Mouse (Mus musculus): ENCODE results near the gene Defb36. TPM values are rescaled to one million over a fixed set of nuclear protein-coding genes. Genes with fewer than 3 reads are reported as not detected.

The Defb36 gene
- polyA plus RNA-seq, 1 experiment from 2014 or later, result not detected

DNA sequence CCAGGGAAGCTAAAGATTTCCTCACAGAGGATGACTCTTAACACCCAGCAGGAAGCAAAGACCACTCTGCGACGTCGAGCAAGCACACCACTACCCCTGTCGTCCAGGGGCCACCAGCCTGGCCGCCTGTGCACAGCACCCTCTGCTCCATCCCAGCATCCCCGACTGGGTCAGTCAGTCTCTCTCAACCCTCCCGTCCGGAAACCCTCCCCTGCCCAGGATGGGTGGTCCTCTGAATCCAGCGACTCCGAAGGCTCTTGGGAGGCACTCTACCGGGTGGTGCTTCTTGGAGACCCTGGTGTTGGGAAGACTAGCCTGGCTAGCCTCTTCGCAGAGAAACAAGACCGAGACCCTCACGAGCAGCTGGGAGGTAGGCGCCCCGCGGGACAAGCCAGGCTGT is 23.9 kb downstream of the Defb36 start:
- H3K9ac ChIP-seq, result no peak overlapping the region
- no peak overlapping the region for H3K27ac ChIP-seq
- no peak overlapping the region for H3K4me3 ChIP-seq (replicated peaks; ENCODE audit: low read length)
- peaks cover 4% of the 10 kb centered on the region for H3K4me1 ChIP-seq (replicated peaks; ENCODE audit: control insufficient read depth, insufficient read depth, low read length)
- peaks cover 34% of the 10 kb centered on the region for H3K27me3 ChIP-seq (ENCODE audit: control insufficient read depth, insufficient read depth, low read length)
- no peaks in the 10 kb centered on the region for H3K9me3 ChIP-seq (ENCODE audit: control insufficient read depth, low read length)
- 40% methylated on average over 17 of the region's 17 CpGs for WGBS
- no peaks in the 10 kb centered on the region for H3K36me3 ChIP-seq (replicated peaks; ENCODE audit: control insufficient read depth, insufficient read depth)
- ATAC-seq (ENCODE audit: low FRiP score), result no peak
- no peak overlapping the region for H3K4me2 ChIP-seq (replicated peaks)
- DNase-seq (ENCODE audit: low spot score), result no peak

DNA sequence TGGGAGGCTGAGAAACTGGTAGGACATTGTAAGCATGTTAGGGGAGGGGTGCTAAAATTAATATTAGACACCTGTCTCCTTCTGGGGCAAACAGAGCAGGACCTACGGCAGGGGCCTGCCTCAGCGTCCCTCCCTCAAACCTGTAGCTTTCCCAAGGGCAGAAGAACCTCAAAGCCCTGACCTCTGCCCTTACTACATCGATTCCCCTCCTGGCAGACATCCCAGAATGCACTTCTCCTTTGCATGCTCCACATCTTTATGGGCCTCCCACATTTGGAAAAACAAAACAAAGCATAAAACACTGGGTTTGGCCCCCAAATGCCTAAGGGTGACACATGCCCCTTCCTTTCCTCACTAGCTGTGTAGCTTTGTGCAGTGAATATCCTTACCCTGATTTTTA is 25.1 kb downstream of the Defb36 start:
- no peak overlapping the region for H3K27ac ChIP-seq
- H3K36me3 ChIP-seq (replicated peaks; ENCODE audit: control insufficient read depth, insufficient read depth), result no peaks in the 10 kb centered on the region
- no peak overlapping the region for H3K4me3 ChIP-seq (replicated peaks; ENCODE audit: low read length)
- DNase-seq (ENCODE audit: low spot score), result no peak
- H3K4me1 ChIP-seq (replicated peaks; ENCODE audit: control insufficient read depth, insufficient read depth, low read length), result peaks cover 4% of the 10 kb centered on the region
- no peak for ATAC-seq (ENCODE audit: low FRiP score)
- H3K4me2 ChIP-seq (replicated peaks), result no peak overlapping the region
- H3K9ac ChIP-seq, result no peak overlapping the region
- WGBS, result 58% methylated on average over 3 of the region's 3 CpGs
- no peaks in the 10 kb centered on the region for H3K9me3 ChIP-seq (ENCODE audit: control insufficient read depth, low read length)
- peaks cover 34% of the 10 kb centered on the region for H3K27me3 ChIP-seq (ENCODE audit: control insufficient read depth, insufficient read depth, low read length)

DNA sequence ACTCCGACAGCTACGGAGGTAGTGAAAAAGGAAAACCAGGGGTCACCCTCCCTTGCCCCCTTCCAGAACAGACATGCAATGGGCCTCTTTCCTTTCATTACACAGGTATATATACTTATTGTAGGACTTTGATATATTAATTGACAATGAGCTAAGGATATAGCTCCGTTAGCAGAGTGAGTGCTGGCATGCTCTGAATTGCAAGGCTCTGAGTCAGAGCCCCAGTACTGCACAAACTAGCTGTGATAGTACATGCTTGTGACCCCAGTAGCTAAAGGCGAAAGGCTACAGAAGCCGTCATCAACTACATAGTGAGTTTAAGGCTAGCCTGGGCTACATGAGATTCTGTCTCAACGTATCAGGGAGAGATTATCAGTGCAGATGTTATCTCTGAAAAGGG is 25.8 kb downstream of the Defb36 start:
- Histone ChIP-seq H3K27me3 (ENCODE audit: control insufficient read depth, insufficient read depth, low read length) (peaks cover 34% of the 10 kb centered on the region), H3K4me2 (replicated peaks) (no peak overlapping the region), H3K4me3 (replicated peaks; ENCODE audit: low read length) (no peak overlapping the region), H3K4me1 (replicated peaks; ENCODE audit: control insufficient read depth, insufficient read depth, low read length) (peaks cover 4% of the 10 kb centered on the region), H3K27ac (no peak overlapping the region), H3K36me3 (replicated peaks; ENCODE audit: control insufficient read depth, insufficient read depth) (no peaks in the 10 kb centered on the region), H3K9me3 (ENCODE audit: control insufficient read depth, low read length) (no peaks in the 10 kb centered on the region), H3K9ac (no peak overlapping the region)
- DNase-seq (ENCODE audit: low spot score) (no peak), ATAC-seq (ENCODE audit: low FRiP score) (no peak)
- WGBS, result 87% methylated on average over 6 of the region's 6 CpGs

DNA sequence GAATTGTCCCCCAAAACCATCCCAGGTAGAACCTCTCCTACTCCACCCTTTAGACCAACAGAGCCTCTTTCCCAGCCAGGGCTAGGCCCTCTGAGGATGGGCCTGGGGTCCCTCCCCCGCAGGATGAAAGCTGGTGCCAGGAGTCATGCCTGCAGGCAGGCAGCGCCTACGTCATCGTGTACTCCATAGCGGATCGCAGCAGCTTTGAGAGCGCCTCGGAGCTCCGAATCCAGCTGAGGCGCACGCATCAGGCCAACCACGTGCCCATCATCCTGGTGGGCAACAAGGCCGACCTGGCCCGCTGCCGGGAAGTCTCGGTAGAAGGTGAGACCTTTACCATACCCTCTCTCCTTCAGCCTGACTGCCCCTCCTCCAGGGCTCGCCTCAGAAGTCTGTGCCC is 29.2 kb downstream of the Defb36 start:
- H3K9ac ChIP-seq, result no peak overlapping the region; the same call in 1 of the 2 replicates
- H3K27ac ChIP-seq, result no peak overlapping the region
- no peaks in the 10 kb centered on the region for H3K36me3 ChIP-seq (replicated peaks; ENCODE audit: control insufficient read depth, insufficient read depth)
- H3K4me2 ChIP-seq (replicated peaks), result peak overlapping the region; percentile 28; the same call in 1 of the 2 replicates
- H3K4me1 ChIP-seq (replicated peaks; ENCODE audit: control insufficient read depth, insufficient read depth, low read length), result no peaks in the 10 kb centered on the region
- DNase-seq (ENCODE audit: low spot score), result no peak
- peaks cover 6% of the 10 kb centered on the region for H3K27me3 ChIP-seq (ENCODE audit: control insufficient read depth, insufficient read depth, low read length)
- WGBS, result 56% methylated on average over 17 of the region's 17 CpGs
- H3K4me3 ChIP-seq (replicated peaks; ENCODE audit: low read length), result no peak overlapping the region
- no peaks in the 10 kb centered on the region for H3K9me3 ChIP-seq (ENCODE audit: control insufficient read depth, low read length)
- ATAC-seq (ENCODE audit: low FRiP score), result no peak

DNA sequence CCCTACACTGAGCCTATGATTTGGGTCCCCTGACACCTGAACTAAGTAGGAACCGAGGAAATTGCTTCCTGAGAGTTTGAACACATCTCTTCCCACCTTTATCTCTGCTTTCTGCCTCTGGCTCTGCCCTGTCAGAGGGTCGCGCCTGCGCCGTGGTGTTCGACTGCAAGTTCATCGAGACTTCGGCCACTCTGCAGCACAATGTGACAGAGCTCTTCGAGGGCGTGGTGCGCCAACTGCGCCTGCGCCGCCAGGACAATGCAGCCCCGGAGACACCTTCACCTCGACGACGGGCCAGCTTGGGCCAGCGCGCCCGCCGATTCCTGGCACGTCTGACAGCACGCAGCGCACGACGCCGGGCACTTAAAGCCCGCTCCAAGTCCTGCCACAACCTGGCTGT is 30.2 kb downstream of the Defb36 start:
- H3K36me3 ChIP-seq (replicated peaks; ENCODE audit: control insufficient read depth, insufficient read depth), result no peaks in the 10 kb centered on the region
- H3K27me3 ChIP-seq (ENCODE audit: control insufficient read depth, insufficient read depth, low read length), result no peaks in the 10 kb centered on the region
- DNase-seq (ENCODE audit: low spot score) (no peak), ATAC-seq (ENCODE audit: low FRiP score) (no peak)
- no peaks in the 10 kb centered on the region for H3K9me3 ChIP-seq (ENCODE audit: control insufficient read depth, low read length)
- 79% methylated on average over 29 of the region's 29 CpGs for WGBS
- H3K9ac ChIP-seq, result no peak overlapping the region
- no peak overlapping the region for H3K4me2 ChIP-seq (replicated peaks)
- no peak overlapping the region for H3K4me3 ChIP-seq (replicated peaks; ENCODE audit: low read length)
- H3K4me1 ChIP-seq (replicated peaks; ENCODE audit: control insufficient read depth, insufficient read depth, low read length), result 0 out of 2 replicates have a peak, but pooled peaks cover 4% of the 10 kb centered on the region
- H3K27ac ChIP-seq, result no peak overlapping the region

DNA sequence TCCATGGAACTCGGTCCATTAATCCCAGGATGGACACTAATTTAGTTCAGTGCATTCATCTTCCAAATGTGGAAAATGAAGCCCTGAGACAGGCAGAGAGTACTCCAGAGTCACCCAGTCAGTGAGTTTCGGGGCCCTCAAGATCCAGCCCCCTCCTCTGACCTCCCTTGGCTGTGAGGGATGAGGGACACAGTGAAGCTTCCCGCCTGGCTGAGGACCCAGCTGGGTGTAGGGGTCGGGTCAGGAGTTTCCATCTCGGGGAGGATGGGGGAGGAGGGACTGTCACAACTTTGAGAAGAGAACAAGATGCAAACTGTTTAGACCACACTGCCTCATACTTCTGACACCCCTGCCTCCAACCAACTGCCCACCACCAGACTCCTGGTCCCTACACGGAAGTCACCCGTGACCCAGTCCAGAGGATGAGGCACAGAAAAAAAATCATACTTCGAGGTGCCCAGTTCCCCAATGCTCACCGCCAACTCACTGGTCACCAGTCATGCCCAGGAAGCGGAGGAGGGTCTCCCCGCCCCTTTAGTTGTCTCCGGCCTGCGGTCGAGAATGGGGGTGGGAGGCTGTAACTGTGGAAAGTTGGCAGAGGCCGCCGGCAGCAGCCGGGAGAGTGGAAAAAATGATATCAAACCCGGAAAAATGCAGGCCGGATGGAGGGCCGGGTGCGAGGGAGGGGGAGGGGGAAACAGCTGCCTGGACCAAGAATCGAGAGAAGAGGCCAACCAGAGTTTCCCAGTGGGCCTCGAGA is 32.3 kb downstream of the Defb36 start:
- Histone ChIP-seq H3K4me3 (replicated peaks; ENCODE audit: low read length) (no peak overlapping the region), H3K4me2 (replicated peaks) (no peak overlapping the region), H3K27ac (no peak overlapping the region), H3K27me3 (ENCODE audit: control insufficient read depth, insufficient read depth, low read length) (no peaks in the 10 kb centered on the region), H3K9ac (no peak overlapping the region), H3K9me3 (ENCODE audit: control insufficient read depth, low read length) (no peaks in the 10 kb centered on the region), H3K36me3 (replicated peaks; ENCODE audit: control insufficient read depth, insufficient read depth) (no peaks in the 10 kb centered on the region), H3K4me1 (replicated peaks; ENCODE audit: control insufficient read depth, insufficient read depth, low read length) (0 out of 2 replicates have a peak, but pooled peaks cover 11% of the 10 kb centered on the region)
- 70% methylated on average over 23 of the region's 23 CpGs for WGBS
- no peak for DNase-seq (ENCODE audit: low spot score)
- ATAC-seq (ENCODE audit: low FRiP score), result no peak

DNA sequence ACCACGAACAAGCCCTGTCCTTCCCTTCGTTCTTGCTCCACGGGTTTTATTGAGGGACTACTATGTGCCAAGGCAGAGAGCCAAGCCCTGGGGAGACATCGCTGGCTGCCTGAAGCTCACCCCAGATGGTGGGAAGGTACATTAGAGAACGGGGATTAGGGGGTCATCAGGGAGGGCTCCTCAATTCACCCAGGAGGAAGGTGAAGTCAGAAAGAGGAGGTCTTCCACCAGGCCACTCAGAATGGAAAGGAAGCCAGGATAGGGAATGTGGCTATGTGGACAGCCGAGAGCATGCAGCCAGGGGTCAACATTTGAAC is 32.8 kb downstream of the Defb36 start:
- no peaks in the 10 kb centered on the region for H3K27me3 ChIP-seq (ENCODE audit: control insufficient read depth, insufficient read depth, low read length)
- WGBS, result 87% methylated on average over 6 of the region's 6 CpGs
- H3K27ac ChIP-seq, result no peak overlapping the region
- no peak overlapping the region for H3K4me3 ChIP-seq (replicated peaks; ENCODE audit: low read length)
- H3K4me2 ChIP-seq (replicated peaks), result no peak overlapping the region
- H3K36me3 ChIP-seq (replicated peaks; ENCODE audit: control insufficient read depth, insufficient read depth), result no peaks in the 10 kb centered on the region
- no peak overlapping the region for H3K9ac ChIP-seq
- no peaks in the 10 kb centered on the region for H3K9me3 ChIP-seq (ENCODE audit: control insufficient read depth, low read length)
- H3K4me1 ChIP-seq (replicated peaks; ENCODE audit: control insufficient read depth, insufficient read depth, low read length), result 0 out of 2 replicates have a peak, but pooled peaks cover 11% of the 10 kb centered on the region
- ATAC-seq (ENCODE audit: low FRiP score) (no peak), DNase-seq (ENCODE audit: low spot score) (no peak)

DNA sequence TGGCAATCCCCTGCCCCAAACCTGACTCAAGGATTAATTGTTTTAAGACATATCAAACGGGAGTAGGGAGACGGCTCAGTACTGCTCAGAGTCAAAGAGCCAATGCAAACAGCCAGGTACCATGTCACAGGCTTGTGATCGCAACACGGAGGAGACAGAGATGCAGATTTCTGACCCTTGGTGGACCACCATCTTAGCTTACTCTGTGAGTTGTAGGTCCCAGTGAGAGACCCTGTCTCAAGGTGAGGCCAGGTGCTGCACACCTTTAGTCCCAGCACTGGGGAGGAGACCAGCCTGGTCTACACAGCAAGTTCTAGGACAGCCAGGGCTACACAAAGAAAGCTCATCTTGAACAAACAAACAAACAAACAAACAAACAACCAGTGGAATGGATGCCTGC is 33.3 kb downstream of the Defb36 start:
- Histone ChIP-seq H3K9me3 (ENCODE audit: control insufficient read depth, low read length) (no peaks in the 10 kb centered on the region), H3K9ac (no peak overlapping the region), H3K4me1 (replicated peaks; ENCODE audit: control insufficient read depth, insufficient read depth, low read length) (0 out of 2 replicates have a peak, but pooled peaks cover 11% of the 10 kb centered on the region), H3K4me3 (replicated peaks; ENCODE audit: low read length) (no peak overlapping the region), H3K27me3 (ENCODE audit: control insufficient read depth, insufficient read depth, low read length) (no peaks in the 10 kb centered on the region), H3K36me3 (replicated peaks; ENCODE audit: control insufficient read depth, insufficient read depth) (no peaks in the 10 kb centered on the region), H3K27ac (no peak overlapping the region), H3K4me2 (replicated peaks) (no peak overlapping the region)
- DNase-seq (ENCODE audit: low spot score) (no peak), ATAC-seq (ENCODE audit: low FRiP score) (no peak)
- 92% methylated on average over 4 of the region's 4 CpGs for WGBS

DNA sequence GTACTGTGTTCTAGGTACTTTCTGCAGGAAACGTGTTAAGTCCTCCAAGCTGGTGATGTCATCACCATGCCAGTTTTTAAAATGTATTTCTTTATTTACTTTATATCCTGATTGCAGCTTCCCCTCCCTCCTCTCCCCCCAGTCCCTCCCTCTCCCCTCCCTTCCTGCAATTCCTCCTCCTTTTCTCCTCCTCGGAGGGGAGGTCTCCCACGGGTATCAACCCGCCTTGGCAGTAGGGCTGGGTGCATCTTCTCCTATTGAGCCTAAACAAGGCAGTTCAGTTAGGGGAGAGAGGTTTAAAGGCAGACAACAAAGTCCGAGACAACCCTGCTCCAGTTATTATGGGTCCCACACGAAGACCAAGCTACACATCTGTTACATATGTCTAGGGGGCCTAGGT is 34.7 kb downstream of the Defb36 start:
- Histone ChIP-seq H3K36me3 (replicated peaks; ENCODE audit: control insufficient read depth, insufficient read depth) (no peaks in the 10 kb centered on the region), H3K9me3 (ENCODE audit: control insufficient read depth, low read length) (no peaks in the 10 kb centered on the region), H3K4me2 (replicated peaks) (no peak overlapping the region), H3K4me1 (replicated peaks; ENCODE audit: control insufficient read depth, insufficient read depth, low read length) (0 out of 2 replicates have a peak, but pooled peaks cover 11% of the 10 kb centered on the region), H3K27me3 (ENCODE audit: control insufficient read depth, insufficient read depth, low read length) (no peaks in the 10 kb centered on the region), H3K9ac (no peak overlapping the region), H3K4me3 (replicated peaks; ENCODE audit: low read length) (no peak overlapping the region), H3K27ac (no peak overlapping the region)
- 49% methylated on average over 6 of the region's 6 CpGs for WGBS
- ATAC-seq (ENCODE audit: low FRiP score), result no peak
- no peak for DNase-seq (ENCODE audit: low spot score)
